Mouse (Mus musculus): ENCODE results near the gene Jpt2.
A peak's percentile ranks its signal among the peaks of the same experiment; 100 is the strongest.

Gene Jpt2

GRCm38 (mm10) chr17:24903767-24904166, 56.7 kb downstream of the Jpt2 start:
- no peak for DNase-seq

GRCm38 (mm10) chr17:24902671-24903474, 57.6 kb downstream of the Jpt2 start:
- no peak for DNase-seq

- DNase-seq: no peak
Measured at GRCm38 (mm10) chr17:24902124-24902523, 58.4 kb downstream of the Jpt2 start.

GRCm38 (mm10) chr17:24900014-24900413, 60.5 kb downstream of the Jpt2 start:
- DNase-seq: no peak

GRCm38 (mm10) chr17:24899153-24899552, 61.3 kb downstream of the Jpt2 start:
- no peak for DNase-seq

GRCm38 (mm10) chr17:24898041-24898854, 62.2 kb downstream of the Jpt2 start:
- no peak for DNase-seq

- no peak for DNase-seq
Measured at GRCm38 (mm10) chr17:24897600-24897999, 62.9 kb downstream of the Jpt2 start.

GRCm38 (mm10) chr17:24896993-24897269, 63.6 kb downstream of the Jpt2 start:
- DNase-seq: no peak

- peak; percentile 75 for DNase-seq
Measured at GRCm38 (mm10) chr17:24896241-24896992, 64.1 kb downstream of the Jpt2 start, which contains the start of gene Nme3. Gene Nme3 (plus strand): TSS chr17:24896500.

GRCm38 (mm10) chr17:24895571-24896240, 64.8 kb downstream of the Jpt2 start:
- DNase-seq: no peak

- peak; percentile 86 for DNase-seq
Measured at GRCm38 (mm10) chr17:24894995-24895547, 65.4 kb downstream of the Jpt2 start, which contains the start of the genes Eme2 and Mrps34. Gene Eme2 (minus strand): TSS chr17:24895087. Gene Mrps34 (plus strand): TSS chr17:24895116.

GRCm38 (mm10) chr17:24894061-24894994, 66.2 kb downstream of the Jpt2 start:
- no peak for DNase-seq

- no peak for DNase-seq
Measured at GRCm38 (mm10) chr17:24893276-24893675, 67.2 kb downstream of the Jpt2 start.

GRCm38 (mm10) chr17:24892785-24893184, 67.7 kb downstream of the Jpt2 start:
- DNase-seq: no peak

- no peak for DNase-seq
Measured at GRCm38 (mm10) chr17:24891321-24891720, 69.2 kb downstream of the Jpt2 start.

- DNase-seq: no peak
Measured at GRCm38 (mm10) chr17:24890151-24891092, 70.1 kb downstream of the Jpt2 start.

- no peak for DNase-seq
Measured at GRCm38 (mm10) chr17:24888862-24889261, 71.6 kb downstream of the Jpt2 start.
